Mouse (Mus musculus) kidney, embryonic 14.5 days (tissue): ENCODE measurements around the gene Col4a6. TPM values are rescaled to one million over a fixed set of nuclear protein-coding genes. Genes with fewer than 3 reads are reported as not detected.

Experiments used
- ATAC-seq: fragments of 200-750 bp; cut with Nextera tagmentation; 2 replicates; pipeline ENCODE4 v1.8.0; 2017; ENCODE audit warnings: moderate number of reproducible peaks, mild to moderate bottlenecking, moderate TSS enrichment, moderate library complexity; ENCODE audit not compliant: low FRiP score, low TSS enrichment
- H3K27ac ChIP-seq: fragments of 300-500 bp; sonication (generic); 2 replicates; pipeline ENCODE4 v1.5.1; 2014; ENCODE audit warnings: low read depth, mild to moderate bottlenecking, low read length, moderate library complexity, mixed read lengths
- H3K27me3 ChIP-seq: fragments of 300-500 bp; sonication (generic); 2 replicates; pipeline ENCODE4 v1.6.1; 2014; ENCODE audit warnings: mild to moderate bottlenecking, low read length; ENCODE audit not compliant: control insufficient read depth, insufficient read depth
- H3K36me3 ChIP-seq: fragments of 300-500 bp; sonication (generic); 2 replicates; pipeline ENCODE4 v1.6.1; 2014; ENCODE audit warnings: low read length, mixed read lengths; ENCODE audit not compliant: control insufficient read depth, insufficient read depth
- H3K4me1 ChIP-seq: fragments of 300-500 bp; sonication (generic); 2 replicates; pipeline ENCODE4 v1.6.1; 2014; ENCODE audit warnings: low read length, mixed read lengths; ENCODE audit not compliant: control insufficient read depth, insufficient read depth
- H3K4me2 ChIP-seq: fragments of 300-500 bp; sonication (generic); replicated peaks from 2 replicates; pipeline ENCODE4 v1.6.1; 2014; ENCODE audit warnings: low read depth, mild to moderate bottlenecking, low read length
- H3K4me3 ChIP-seq: fragments of 300-500 bp; sonication (generic); 2 replicates; pipeline ENCODE4 v1.5.1; 2014; ENCODE audit warnings: mild to moderate bottlenecking, low read length
- H3K9ac ChIP-seq: fragments of 300-500 bp; sonication (generic); 2 replicates; pipeline ENCODE4 v1.6.1; 2014; ENCODE audit warnings: low read depth, mild to moderate bottlenecking, low read length, moderate library complexity
- H3K9me3 ChIP-seq: fragments of 300-500 bp; sonication (generic); 2 replicates; pipeline ENCODE4 v1.6.1; 2016; ENCODE audit warnings: low read length; ENCODE audit not compliant: control insufficient read depth
- WGBS: fragments of 180-500 bp; shearing (Covaris S2); extraction: QIAGEN DNeasy Blood & Tissue Kit; methylation state at CpG from one replicate; pipeline ENCODE4 v1.1.7; 2014; 5-methylcytosine and 5-hydroxymethylcytosine counted together
- polyA plus RNA-seq: library from polyadenylated mRNA; unstranded; fragments of >200 nt; fragmentation: Nextera tagmentation; extraction: Ambion mirVana; gene quantifications from 2 replicates; pipeline ENCODE4 v1.2.1, GENCODE M21; 2014

Col4a6 gene
- polyA plus RNA-seq, 1 experiment from 2014 or later: 1.4 TPM

DNA sequence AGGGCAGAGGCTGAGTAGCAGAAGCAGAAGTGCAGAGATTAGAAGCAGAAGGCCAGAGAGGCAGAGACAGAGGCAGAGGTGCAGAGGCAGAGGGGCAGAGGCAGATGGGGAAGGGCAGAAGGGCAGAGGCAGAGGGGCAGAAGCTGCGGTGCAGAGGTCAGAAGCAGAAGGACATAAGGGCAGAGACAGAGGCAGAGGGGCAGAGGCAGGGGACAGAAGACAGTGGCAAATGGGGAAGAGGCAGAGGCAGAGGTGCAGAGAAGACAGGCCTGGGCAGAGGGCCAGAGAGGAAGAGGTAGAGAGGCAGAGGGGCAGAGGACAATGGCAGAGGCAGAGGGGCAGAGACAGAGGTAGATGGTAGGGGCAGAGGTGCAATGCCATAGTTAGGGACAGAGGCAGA is 324.2 kb downstream of the Col4a6 start:
- Histone ChIP-seq H3K4me2 (no peak overlapping the region), H3K27me3 (no peaks in the 10 kb centered on the region), H3K9ac (no peak overlapping the region), H3K27ac (no peak overlapping the region), H3K4me1 (no peaks in the 10 kb centered on the region), H3K36me3 (no peaks in the 10 kb centered on the region), H3K4me3 (no peak overlapping the region), H3K9me3 (no peaks in the 10 kb centered on the region)
- 69% methylated on average over 1 of the region's 1 CpGs for WGBS
- ATAC-seq: no peak

Other genes with a start within 250 kb of the Col4a6 start
- gene Col4a5, start 1.3 kb upstream of the Col4a6 start, polyA plus RNA-seq: 16.3 and 21.0 TPM in 2 replicates